Mouse (Mus musculus): ENCODE data around the gene Mettl9. TPM values are rescaled to one million over a fixed set of nuclear protein-coding genes. Genes with fewer than 3 reads are reported as not detected.

Gene Mettl9
- total and polyA plus RNA-seq, 3 experiments, result 25.8 to 75.0 (median 44.3) TPM

- no peak for DNase-seq (ENCODE audit: extremely low read depth)
- no peaks in the 10 kb centered on the region for H3K9me3 ChIP-seq (replicated peaks; ENCODE audit: low read length)
- no peaks in the 10 kb centered on the region; a peak in 1 of 4 replicates for H3K4me1 ChIP-seq (ENCODE audit: control insufficient read depth in 1 of 2, insufficient read depth in 2 of 2)
- no peaks in the 10 kb centered on the region for H3K36me3 ChIP-seq (replicated peaks in 1 of 2; ENCODE audit: control insufficient read depth in 1 of 2, insufficient read depth in 1 of 2, low read length in 1 of 2)
- no peak overlapping the region for H3K9ac ChIP-seq (ENCODE audit: insufficient read depth, low read depth)
- dilution Hi-C loops (cut with MboI; ENCODE audit: extremely low pct_ligation_motif_present, extremely low pct_unique_long_range_greater_than_20kb, low sequenced_read_pairs), result no loop called here
- peaks cover 5% of the 10 kb centered on the region for H3K27me3 ChIP-seq (replicated peaks)
- H3K4me2 ChIP-seq (ENCODE audit: insufficient read depth, low read depth, poor library complexity, severe bottlenecking), result no peak overlapping the region
- no peaks in the 10 kb centered on the region for H3K79me2 ChIP-seq (replicated peaks; ENCODE audit: control insufficient read depth, extremely low read depth, insufficient read depth, poor library complexity, severe bottlenecking)
- no peak for TF ChIP-seq JUND (conservative IDR thresholded peaks at IDR 0.05; ENCODE audit: low read depth, low read length)
- no peak for TF ChIP-seq MAZ (IDR thresholded peaks at IDR 0.05; ENCODE audit: low read depth, low read length)
- no peak for TF ChIP-seq GABPA (IDR thresholded peaks at IDR 0.05; ENCODE audit: insufficient replicate concordance, low read depth, low read length)
- TF ChIP-seq IRF4 (IDR thresholded peaks at IDR 0.05; ENCODE audit: low read depth, low read length), result no peak
- TF ChIP-seq POLR2A (IDR thresholded peaks at IDR 0.05; ENCODE audit: low read depth, low read length), result no peak
- TF ChIP-seq BHLHE40 (IDR thresholded peaks at IDR 0.05; ENCODE audit: low read depth, low read length), result no peak
- no peak for TF ChIP-seq MAX (IDR thresholded peaks at IDR 0.05; ENCODE audit: low read length)
- no peak for TF ChIP-seq SMC3 (IDR thresholded peaks at IDR 0.05; ENCODE audit: low read depth, low read length)
- no peak for TF ChIP-seq KAT2A (IDR thresholded peaks at IDR 0.05; ENCODE audit: insufficient replicate concordance, low read length)
- no peak for TF ChIP-seq NRF1 (IDR thresholded peaks at IDR 0.05; ENCODE audit: low read depth, low read length)
- TF ChIP-seq ZKSCAN1 (IDR thresholded peaks at IDR 0.05; ENCODE audit: borderline replicate concordance, low read depth, low read length), result no peak
- TF ChIP-seq ETS1 (conservative IDR thresholded peaks at IDR 0.05; ENCODE audit: low read depth, low read length), result no peak
- TF ChIP-seq MEF2A (IDR thresholded peaks at IDR 0.05; ENCODE audit: borderline replicate concordance, low read depth, low read length), result no peak
- in situ Hi-C loops (cut with MboI; ENCODE audit: low pct_ligation_motif_present, low pct_unique_long_range_greater_than_20kb, low sequenced_read_pairs), result loop anchor here (10.0 kb wide), 1 partner anchor 177 kb away; no protein-coding TSS in a partner anchor
- H3K27ac ChIP-seq (ENCODE audit: insufficient read depth, low read depth), result no peak overlapping the region
- no peak overlapping the region for H3K4me3 ChIP-seq (replicated peaks in 1 of 3; ENCODE audit: low read depth in 2 of 3, low read length in 2 of 3, poor library complexity in 1 of 3)
These were observed 77.5 kb downstream of the Mettl9 start for GRCm38 (mm10) chr7:121111762-121112161.

- DNase-seq (ENCODE audit: extremely low read depth), result peak; percentile 70
- H3K4me2 ChIP-seq (ENCODE audit: insufficient read depth, low read depth, poor library complexity, severe bottlenecking), result peak overlapping the region; percentile 88
- dilution Hi-C loops (cut with MboI; ENCODE audit: extremely low pct_ligation_motif_present, extremely low pct_unique_long_range_greater_than_20kb, low sequenced_read_pairs), result no loop called here
- in situ Hi-C loops (cut with MboI; ENCODE audit: low pct_ligation_motif_present, low pct_unique_long_range_greater_than_20kb, low sequenced_read_pairs), result no loop called here
- peaks cover 43% of the 10 kb centered on the region for H3K27me3 ChIP-seq (replicated peaks)
- no peak overlapping the region for H3K27ac ChIP-seq (ENCODE audit: insufficient read depth, low read depth)
- H3K4me1 ChIP-seq (ENCODE audit: control insufficient read depth in 1 of 2, insufficient read depth in 2 of 2), result peaks cover 0 to 3% of the 10 kb centered on the region in 2 experiments; a peak in 1 of 4 replicates
- no peaks in the 10 kb centered on the region for H3K36me3 ChIP-seq (replicated peaks in 1 of 2; ENCODE audit: control insufficient read depth in 1 of 2, insufficient read depth in 1 of 2, low read length in 1 of 2)
- no peak overlapping the region for H3K9ac ChIP-seq (ENCODE audit: insufficient read depth, low read depth)
- H3K79me2 ChIP-seq (replicated peaks; ENCODE audit: control insufficient read depth, extremely low read depth, insufficient read depth, poor library complexity, severe bottlenecking), result no peaks in the 10 kb centered on the region
- TF ChIP-seq CTCF (conservative IDR thresholded peaks at IDR 0.05 in 1 of 2, IDR thresholded peaks at IDR 0.05 in 1 of 2; ENCODE audit: low read depth in 2 of 2, low read length in 2 of 2) (peak; percentile 82 to 86), IRF4 (IDR thresholded peaks at IDR 0.05; ENCODE audit: low read depth, low read length) (peak; percentile 70; the same call in 1 of the 2 replicates), JUND (conservative IDR thresholded peaks at IDR 0.05; ENCODE audit: low read depth, low read length) (no peak), SMC3 (IDR thresholded peaks at IDR 0.05; ENCODE audit: low read depth, low read length) (peak; percentile 79), RAD21 (IDR thresholded peaks at IDR 0.05; ENCODE audit: low read depth, low read length) (peak; percentile 87), KAT2A (IDR thresholded peaks at IDR 0.05; ENCODE audit: insufficient replicate concordance, low read length) (no peak)
- H3K4me3 ChIP-seq (replicated peaks in 1 of 3; ENCODE audit: low read depth in 2 of 3, low read length in 2 of 3, poor library complexity in 1 of 3), result no peak overlapping the region
- peaks cover 2% of the 10 kb centered on the region for H3K9me3 ChIP-seq (replicated peaks; ENCODE audit: low read length)
These were observed 86.0 kb downstream of the Mettl9 start for GRCm38 (mm10) chr7:121120143-121120818.

Other genes starting within 250 kb of the Mettl9 start
- gene Gm5737, start 222.1 kb upstream of the Mettl9 start, total RNA-seq (2012; rRNA removed), result not detected in 2 replicates
- gene Gm5737, start 222.1 kb upstream of the Mettl9 start, total RNA-seq (2014; rRNA removed), result not detected in 2 replicates
- not detected in 2 replicates for gene Gm5737, start 222.1 kb upstream of the Mettl9 start, polyA plus RNA-seq (2012; ENCODE audit: insufficient read length, low read depth)
- gene Eef2k, start 191.6 kb upstream of the Mettl9 start, total RNA-seq (2012; rRNA removed), result 8.0 and 13.9 TPM in 2 replicates
- gene Eef2k, start 191.6 kb upstream of the Mettl9 start, total RNA-seq (2014; rRNA removed), result 5.0 and 5.5 TPM in 2 replicates
- 13.7 and 15.5 TPM in 2 replicates for gene Eef2k, start 191.6 kb upstream of the Mettl9 start, polyA plus RNA-seq (2012; ENCODE audit: insufficient read length, low read depth)
- 33.6 and 33.7 TPM in 2 replicates for gene Polr3e, start 116.7 kb upstream of the Mettl9 start, total RNA-seq (2012; rRNA removed)
- 22.3 and 25.3 TPM in 2 replicates for gene Polr3e, start 116.7 kb upstream of the Mettl9 start, total RNA-seq (2014; rRNA removed)
- 38.1 and 38.2 TPM in 2 replicates for gene Polr3e, start 116.7 kb upstream of the Mettl9 start, polyA plus RNA-seq (2012; ENCODE audit: insufficient read length, low read depth)
- gene Cdr2, start 52.1 kb upstream of the Mettl9 start, total RNA-seq (2012; rRNA removed), result 5.7 and 10.5 TPM in 2 replicates
- 9.5 and 10.4 TPM in 2 replicates for gene Cdr2, start 52.1 kb upstream of the Mettl9 start, total RNA-seq (2014; rRNA removed)
- gene Cdr2, start 52.1 kb upstream of the Mettl9 start, polyA plus RNA-seq (2012; ENCODE audit: insufficient read length, low read depth), result 8.7 and 9.5 TPM in 2 replicates
- gene Mfsd13b, start 51.9 kb upstream of the Mettl9 start, total RNA-seq (2012; rRNA removed), result 0.63 TPM in 1 of 2 replicates, not detected in the other
- not detected in 2 replicates for gene Mfsd13b, start 51.9 kb upstream of the Mettl9 start, total RNA-seq (2014; rRNA removed)
- not detected in 2 replicates for gene Mfsd13b, start 51.9 kb upstream of the Mettl9 start, polyA plus RNA-seq (2012; ENCODE audit: insufficient read length, low read depth)
- gene Igsf6, start 40.1 kb downstream of the Mettl9 start, total RNA-seq (2012; rRNA removed), result not detected in 2 replicates
- not detected in 2 replicates for gene Igsf6, start 40.1 kb downstream of the Mettl9 start, total RNA-seq (2014; rRNA removed)
- 0.19 and 0.21 TPM in 2 replicates for gene Igsf6, start 40.1 kb downstream of the Mettl9 start, polyA plus RNA-seq (2012; ENCODE audit: insufficient read length, low read depth)
- 0.04 and 0.08 TPM in 2 replicates for gene Otoa, start 47.2 kb downstream of the Mettl9 start, total RNA-seq (2012; rRNA removed)
- not detected in 2 replicates for gene Otoa, start 47.2 kb downstream of the Mettl9 start, total RNA-seq (2014; rRNA removed)
- not detected in 2 replicates for gene Otoa, start 47.2 kb downstream of the Mettl9 start, polyA plus RNA-seq (2012; ENCODE audit: insufficient read length, low read depth)